Mouse (Mus musculus) liver, embryonic 11.5 days (tissue): ENCODE results near the gene Hacd4. TPM values are rescaled to one million over a fixed set of nuclear protein-coding genes. Genes with fewer than 3 reads are reported as not detected.

Source experiments
- polyA plus RNA-seq: library from polyadenylated mRNA; unstranded; fragments of >200 nt; fragmentation: Nextera tagmentation; extraction: Ambion mirVana; gene quantifications from 2 replicates; pipeline ENCODE4 v1.2.1, GENCODE M21; 2014

Hacd4 gene
- polyA plus RNA-seq, 1 experiment from 2014 or later, result 6.3 TPM

Other genes with a start within 250 kb of the Hacd4 start
- not detected in 2 replicates for gene Ifnb1, start 83.8 kb upstream of the Hacd4 start, polyA plus RNA-seq
- not detected in 2 replicates for gene Ifna15, start 119.3 kb upstream of the Hacd4 start, polyA plus RNA-seq
- gene Ifna14, start 132.9 kb upstream of the Hacd4 start, polyA plus RNA-seq, result not detected in 2 replicates
- not detected in 2 replicates for gene Ifna9, start 153.5 kb upstream of the Hacd4 start, polyA plus RNA-seq
- not detected in 2 replicates for gene Ifna12, start 164.4 kb upstream of the Hacd4 start, polyA plus RNA-seq
- not detected in 2 replicates for gene C87499, start 195.5 kb upstream of the Hacd4 start, polyA plus RNA-seq
- gene Ifna13, start 205.5 kb upstream of the Hacd4 start, polyA plus RNA-seq, result not detected in 2 replicates
- gene Ifna16, start 238.0 kb upstream of the Hacd4 start, polyA plus RNA-seq, result not detected in 2 replicates
- gene Ifna2, start 245.0 kb upstream of the Hacd4 start, polyA plus RNA-seq, result not detected in 2 replicates